Mouse (Mus musculus): Measurements from ENCODE around the gene F2r.

GRCm38 (mm10) chr13:95584898-95585297, 33.4 kb downstream of the F2r start:
- no peak for TF ChIP-seq CTCF (conservative IDR thresholded peaks at IDR 0.05; ENCODE audit: insufficient read depth, insufficient read length, low read depth, low read length)
- no peak for TF ChIP-seq POLR2A (IDR thresholded peaks at IDR 0.05; ENCODE audit: low read depth, low read length)

All from kidney, adult 2 months (tissue).